Mouse (Mus musculus): ENCODE measurements at regions not wholly inside any gene's neighbourhood (a gene's known extent, or its start where the extent isn't known, plus 50 kb on each side); places are given as distances from the start of the nearest gene placed in this dataset.

- TF ChIP-seq POLR2A (IDR thresholded peaks at IDR 0.05; ENCODE audit: control insufficient read depth, low read depth, low read length) (no peak), CTCF (IDR thresholded peaks at IDR 0.05; ENCODE audit: control insufficient read depth, insufficient read depth, insufficient replicate concordance, low read depth, low read length) (no peak)
These were observed 143.1 kb downstream of the Mtx3 start for GRCm38 (mm10) chr13:92987691-92988090.
